25 mouse cellular contexts compared by ENCODE assay signal in the genomic region with DNA sequence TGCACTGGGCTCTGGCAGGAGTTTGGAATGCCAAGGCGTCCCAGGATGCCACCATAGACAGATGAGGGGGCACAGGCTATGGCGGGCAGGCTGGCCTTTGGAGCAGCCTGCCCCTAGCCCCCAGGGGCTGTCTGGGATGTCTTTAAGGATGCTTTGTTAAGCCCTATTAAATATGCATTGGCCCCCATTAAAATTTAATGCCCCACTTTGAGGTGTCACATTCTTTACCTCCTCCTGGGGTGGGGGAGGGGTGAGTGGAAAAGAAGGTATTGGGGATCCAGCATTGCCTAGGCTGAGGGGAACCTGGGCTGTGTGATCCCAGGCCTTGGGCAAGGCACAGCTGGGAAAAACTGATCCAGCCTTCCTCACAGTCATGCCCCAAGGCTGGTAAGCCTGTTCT. TPM values are rescaled to one million over a fixed set of nuclear protein-coding genes. Genes with fewer than 3 reads are reported as not detected.
DNase-seq lines count a peak whose midpoint lies in the region; ATAC-seq lines count a peak whose summit lies in the region.
"Had no signal": no experiment of that assay in that cellular context is flagged by ENCODE, and none has a peak within 500 bp of the region (broad histone marks: within the 10 kb centered on the region; RNA-seq: fewer than 3 reads in every experiment).

No protein-coding gene starts in this region.

- H3K9me3 ChIP-seq in forebrain, embryonic 10.5 days = no peaks in the 10 kb centered on the region
- H3K9me3 ChIP-seq in forebrain, embryonic 15.5 days = no peaks in the 10 kb centered on the region
- no peaks in the 10 kb centered on the region for H3K9me3 ChIP-seq in limb, embryonic 11.5 days (ENCODE audit: control insufficient read depth, low read length)
- no peaks in the 10 kb centered on the region for H3K9me3 ChIP-seq in limb, embryonic 10.5 days (replicated peaks)
- no peaks in the 10 kb centered on the region; the same call in 1 of the 2 replicates for H3K9me3 ChIP-seq in midbrain, embryonic 16.5 days (replicated peaks; ENCODE audit: control insufficient read depth, low read length, poor library complexity, severe bottlenecking)
- H3K9me3 ChIP-seq: embryonic facial prominence, embryonic 12.5 days; intestine, embryonic 15.5 days; liver, embryonic 12.5 days had no signal

- H3K9ac ChIP-seq in forebrain, embryonic 15.5 days (replicated peaks) = no peak overlapping the region
- peak overlapping the region; percentile 22; the same call in 1 of the 2 replicates for H3K9ac ChIP-seq in limb, embryonic 11.5 days (ENCODE audit: low read length)
- H3K9ac ChIP-seq in midbrain, embryonic 16.5 days (ENCODE audit: low read depth, low read length) = no peak overlapping the region
- H3K9ac ChIP-seq: embryonic facial prominence, embryonic 12.5 days; forebrain, postnatal 0 days; intestine, embryonic 15.5 days; liver, embryonic 12.5 days; liver, postnatal 0 days had no signal

- 0 out of 2 replicates have a peak overlapping the region, but pooled peaks have one; percentile 16 for H3K27ac ChIP-seq in forebrain, embryonic 10.5 days
- H3K27ac ChIP-seq in forebrain, embryonic 15.5 days (replicated peaks) = no peak overlapping the region
- H3K27ac ChIP-seq in limb, embryonic 11.5 days (replicated peaks; ENCODE audit: low read depth, low read length) = no peak overlapping the region
- no peak overlapping the region for H3K27ac ChIP-seq in limb, embryonic 10.5 days
- H3K27ac ChIP-seq in midbrain, embryonic 16.5 days (ENCODE audit: low read length) = peak overlapping the region; percentile 31; the same call in 1 of the 2 replicates
- H3K27ac ChIP-seq: embryonic facial prominence, embryonic 12.5 days; intestine, embryonic 15.5 days; liver, embryonic 12.5 days had no signal

- no peak for DNase-seq in forebrain, embryonic 10.5 days (ENCODE audit: extremely low spot score, low spot score)
- DNase-seq in limb, embryonic 11.5 days (ENCODE audit: low spot score) = no peak
- no peak for DNase-seq in limb, embryonic 10.5 days (ENCODE audit: low spot score)
- DNase-seq in 3T3-L1 (ENCODE audit: low read depth, low spot score) = peak; percentile 21
- no peak for DNase-seq in urinary bladder, postnatal 36 days (ENCODE audit: low spot score in 2 of 2)
- no peak for DNase-seq in right cerebral cortex, postnatal 14 days
- DNase-seq: adrenal gland, postnatal 10 days; cerebellum, adult 11 months; cerebellum, adult 9-11 months; embryo, embryonic 11 days; forebrain, postnatal 0 days; gastrocnemius, postnatal 14 days; kidney, postnatal 10 days; liver, postnatal 0 days; lung, postnatal 36 days; thymus, postnatal 4 days had no signal

- 45% methylated on average over 2 of the region's 2 CpGs for WGBS in forebrain, embryonic 10.5 days
- 12% methylated on average over 2 of the region's 2 CpGs for WGBS in forebrain, embryonic 15.5 days
- 20% methylated on average over 2 of the region's 2 CpGs for WGBS in limb, embryonic 11.5 days
- 35% methylated on average over 2 of the region's 2 CpGs for WGBS in limb, embryonic 10.5 days
- WGBS in midbrain, embryonic 16.5 days = 21% methylated on average over 2 of the region's 2 CpGs

- no peaks in the 10 kb centered on the region for H3K36me3 ChIP-seq in forebrain, embryonic 10.5 days (replicated peaks)
- H3K36me3 ChIP-seq in forebrain, embryonic 15.5 days = no peaks in the 10 kb centered on the region
- H3K36me3 ChIP-seq in limb, embryonic 11.5 days (ENCODE audit: control insufficient read depth, insufficient read depth, low read length) = no peaks in the 10 kb centered on the region
- H3K36me3 ChIP-seq in limb, embryonic 10.5 days = no peaks in the 10 kb centered on the region
- no peaks in the 10 kb centered on the region for H3K36me3 ChIP-seq in midbrain, embryonic 16.5 days (ENCODE audit: control insufficient read depth, insufficient read depth, low read length)
- H3K36me3 ChIP-seq: embryonic facial prominence, embryonic 12.5 days; intestine, embryonic 15.5 days; liver, embryonic 12.5 days had no signal

- H3K27me3 ChIP-seq in forebrain, embryonic 10.5 days (ENCODE audit: poor library complexity, severe bottlenecking) = peaks cover 4% of the 10 kb centered on the region; the same call in 1 of the 2 replicates
- H3K27me3 ChIP-seq in forebrain, embryonic 15.5 days = no peaks in the 10 kb centered on the region
- H3K27me3 ChIP-seq in limb, embryonic 11.5 days (ENCODE audit: control insufficient read depth, insufficient read depth, low read length) = no peaks in the 10 kb centered on the region
- no peaks in the 10 kb centered on the region for H3K27me3 ChIP-seq in limb, embryonic 10.5 days (ENCODE audit: low read depth, poor library complexity, severe bottlenecking)
- no peaks in the 10 kb centered on the region for H3K27me3 ChIP-seq in midbrain, embryonic 16.5 days (ENCODE audit: control insufficient read depth, insufficient read depth, low read depth, low read length)
- H3K27me3 ChIP-seq: embryonic facial prominence, embryonic 12.5 days; intestine, embryonic 15.5 days; liver, embryonic 12.5 days had no signal

- H3K4me2 ChIP-seq in forebrain, embryonic 15.5 days (replicated peaks) = no peak overlapping the region
- H3K4me2 ChIP-seq in limb, embryonic 11.5 days (ENCODE audit: low read depth, severe bottlenecking) = no peak overlapping the region
- no peak overlapping the region for H3K4me2 ChIP-seq in midbrain, embryonic 16.5 days (ENCODE audit: low read length)
- H3K4me2 ChIP-seq: embryonic facial prominence, embryonic 12.5 days; intestine, embryonic 15.5 days; liver, embryonic 12.5 days had no signal

- H3K4me1 ChIP-seq in forebrain, embryonic 10.5 days = peaks cover 19% of the 10 kb centered on the region
- no peaks in the 10 kb centered on the region for H3K4me1 ChIP-seq in forebrain, embryonic 15.5 days
- peaks cover 3% of the 10 kb centered on the region; the same call in 1 of the 2 replicates for H3K4me1 ChIP-seq in limb, embryonic 11.5 days (ENCODE audit: control insufficient read depth, insufficient read depth, low read length)
- peaks cover 52% of the 10 kb centered on the region for H3K4me1 ChIP-seq in limb, embryonic 10.5 days
- H3K4me1 ChIP-seq in midbrain, embryonic 16.5 days (ENCODE audit: control insufficient read depth, insufficient read depth, low read length) = peaks cover 8% of the 10 kb centered on the region
- H3K4me1 ChIP-seq: embryonic facial prominence, embryonic 12.5 days; intestine, embryonic 15.5 days; liver, embryonic 12.5 days had no signal

- no peak overlapping the region for H3K4me3 ChIP-seq in forebrain, embryonic 10.5 days
- H3K4me3 ChIP-seq in forebrain, embryonic 15.5 days = no peak overlapping the region
- H3K4me3 ChIP-seq in limb, embryonic 11.5 days (ENCODE audit: low read depth, low read length) = no peak overlapping the region
- no peak overlapping the region for H3K4me3 ChIP-seq in limb, embryonic 10.5 days
- no peak overlapping the region for H3K4me3 ChIP-seq in midbrain, embryonic 16.5 days (ENCODE audit: low read depth, low read length)
- H3K4me3 ChIP-seq: embryonic facial prominence, embryonic 12.5 days; intestine, embryonic 15.5 days; liver, embryonic 12.5 days had no signal

- ATAC-seq in forebrain, embryonic 15.5 days (replicated peaks) = no peak
- no peak for ATAC-seq in limb, embryonic 11.5 days (ENCODE audit: insufficient number of reproducible peaks, low FRiP score, low TSS enrichment, low read depth)
- ATAC-seq in midbrain, embryonic 16.5 days = 0 out of 2 replicates have a peak, but pooled peaks have one; percentile 28
- ATAC-seq: forebrain, postnatal 0 days; hindbrain, embryonic 16.5 days; intestine, embryonic 15.5 days; liver, embryonic 12.5 days; liver, postnatal 0 days; Patski had no signal

RNA-seq across cellular contexts. Expression of gene Fibcd1, which starts 20.0 kb away (rescaled TPM):
- 0.07 and 0.19 TPM in 2 replicates for polyA plus RNA-seq in forebrain, embryonic 10.5 days (2016; fragmentation: Nextera tagmentation; extraction: Ambion mirVana)
- polyA plus RNA-seq in forebrain, embryonic 15.5 days (2015; fragmentation: Nextera tagmentation; extraction: Ambion mirVana) = 3.2 TPM in 2 replicates
- 0.03 TPM in 1 of 2 replicates, not detected in the other for polyA plus RNA-seq in limb, embryonic 11.5 days (2014; fragmentation: Nextera tagmentation; extraction: Ambion mirVana)
- 0.04 and 0.13 TPM in 2 replicates for polyA plus RNA-seq in limb, embryonic 10.5 days (2016; fragmentation: Nextera tagmentation; extraction: Ambion mirVana)
- polyA plus RNA-seq in midbrain, embryonic 16.5 days (2015; fragmentation: Nextera tagmentation; extraction: Ambion mirVana) = 16.4 and 20.9 TPM in 2 replicates
- polyA plus RNA-seq: liver, embryonic 12.5 days; liver, postnatal 0 days; stomach, embryonic 14.5 days had no signal

RNA-seq across cellular contexts. Expression of gene Lamc3, which starts 21.3 kb away (rescaled TPM):
- 4.9 and 6.8 TPM in 2 replicates for polyA plus RNA-seq in forebrain, embryonic 10.5 days (2016; fragmentation: Nextera tagmentation; extraction: Ambion mirVana)
- 2.9 TPM in 2 replicates for polyA plus RNA-seq in forebrain, embryonic 15.5 days (2015; fragmentation: Nextera tagmentation; extraction: Ambion mirVana)
- 0.13 and 0.17 TPM in 2 replicates for polyA plus RNA-seq in limb, embryonic 11.5 days (2014; fragmentation: Nextera tagmentation; extraction: Ambion mirVana)
- 0.15 and 0.16 TPM in 2 replicates for polyA plus RNA-seq in limb, embryonic 10.5 days (2016; fragmentation: Nextera tagmentation; extraction: Ambion mirVana)
- polyA plus RNA-seq in midbrain, embryonic 16.5 days (2015; fragmentation: Nextera tagmentation; extraction: Ambion mirVana) = 3.9 and 4.0 TPM in 2 replicates

RNA-seq across cellular contexts. Expression of gene Qrfp, which starts 55.4 kb away (rescaled TPM):
- 0.09 and 0.14 TPM in 2 replicates for polyA plus RNA-seq in forebrain, embryonic 10.5 days (2016; fragmentation: Nextera tagmentation; extraction: Ambion mirVana)
- polyA plus RNA-seq in forebrain, embryonic 15.5 days (2015; fragmentation: Nextera tagmentation; extraction: Ambion mirVana) = 0.08 and 0.20 TPM in 2 replicates
- polyA plus RNA-seq in limb, embryonic 11.5 days (2014; fragmentation: Nextera tagmentation; extraction: Ambion mirVana) = 0.09 and 0.31 TPM in 2 replicates
- 0.06 and 0.23 TPM in 2 replicates for polyA plus RNA-seq in limb, embryonic 10.5 days (2016; fragmentation: Nextera tagmentation; extraction: Ambion mirVana)
- 0.14 and 0.18 TPM in 2 replicates for polyA plus RNA-seq in midbrain, embryonic 16.5 days (2015; fragmentation: Nextera tagmentation; extraction: Ambion mirVana)
- polyA plus RNA-seq: hindbrain, embryonic 16.5 days; large intestine, adult 2 months; Patski had no signal

Comparison
In these comparisons a context has a peak if more than half of its experiments do, and no peak if none do; other contexts are left out.
1. H3K27ac ChIP-seq: peak in forebrain, embryonic 10.5 days (single experiment) and midbrain, embryonic 16.5 days (single experiment); none in forebrain, embryonic 15.5 days (single experiment), limb, embryonic 11.5 days (single experiment) and limb, embryonic 10.5 days (single experiment).